In genomic region chr4:114361336-114361735, GRCm38 (mm10) we compare ENCODE assay signal across 15 mouse cellular contexts. TPM values are rescaled to one million over a fixed set of nuclear protein-coding genes. Genes with fewer than 3 reads are reported as not detected.
"Had no signal": no experiment of that assay in that cellular context is flagged by ENCODE, and none has a peak within 500 bp of the region (broad histone marks: within the 10 kb centered on the region; RNA-seq: fewer than 3 reads in every experiment).

No protein-coding gene starts in this region.

- DNase-seq: kidney, postnatal 36 days; liver; liver, embryonic 13.5 days; liver, postnatal 0 days; lung, postnatal 14 days; thymus, adult 18-20 months; thymus, postnatal 14 days had no signal

- H3K4me3 ChIP-seq: limb, embryonic 12.5 days; liver, embryonic 13.5 days; lung, embryonic 15.5 days; megakaryocyte, embryonic 14.5 days; midbrain, embryonic 15.5 days; neural tube, embryonic 12.5 days had no signal

- H3K27ac ChIP-seq: limb, embryonic 12.5 days; liver, embryonic 13.5 days; lung, embryonic 15.5 days; macrophage; midbrain, embryonic 15.5 days; neural tube, embryonic 12.5 days; stomach, postnatal 0 days had no signal

RNA-seq across cellular contexts. Expression of gene Trabd2b, which starts 45.2 kb away (rescaled TPM):
- total RNA-seq: neutrophil, adult 5-6 weeks had no signal
- polyA plus RNA-seq: macrophage had no signal
